Mouse (Mus musculus) forebrain, postnatal 0 days (tissue): ENCODE measurements around the gene Snrpa1. TPM values are rescaled to one million over a fixed set of nuclear protein-coding genes. Genes with fewer than 3 reads are reported as not detected.

Experiments used
- ATAC-seq: fragments of 200-750 bp; cut with Nextera tagmentation; 2 replicates; pipeline ENCODE4 v1.8.0; 2017; ENCODE audit warnings: mild to moderate bottlenecking, moderate library complexity
- DNase-seq: peaks from one replicate; pipeline ENCODE4 v3.0.0-alpha.2; 2015
- H3K27ac ChIP-seq: fragments of 300-500 bp; sonication (generic); 2 replicates; pipeline ENCODE4 v1.5.1; 2014; ENCODE audit warnings: low read depth, mild to moderate bottlenecking, antibody characterized with exemption, low read length, moderate library complexity, mixed read lengths
- H3K27me3 ChIP-seq: fragments of 300-500 bp; sonication (generic); 2 replicates; pipeline ENCODE4 v1.6.1; 2014; ENCODE audit warnings: mild to moderate bottlenecking, low read length, mixed read lengths; ENCODE audit not compliant: insufficient read depth
- H3K36me3 ChIP-seq: fragments of 300-500 bp; sonication (generic); 2 replicates; pipeline ENCODE4 v1.6.1; 2014; ENCODE audit warnings: mild to moderate bottlenecking, moderate library complexity; ENCODE audit not compliant: insufficient read depth
- H3K4me1 ChIP-seq: fragments of 300-500 bp; sonication (generic); 2 replicates; pipeline ENCODE4 v1.6.1; 2014; ENCODE audit warnings: antibody characterized with exemption; ENCODE audit not compliant: insufficient read depth
- H3K4me2 ChIP-seq: fragments of 300-500 bp; sonication (generic); 2 replicates; pipeline ENCODE4 v1.6.1; 2014; ENCODE audit warnings: low read depth, mild to moderate bottlenecking, moderate library complexity
- H3K4me3 ChIP-seq: fragments of 300-500 bp; sonication (generic); 2 replicates; pipeline ENCODE4 v1.5.1; 2014; ENCODE audit warnings: low read depth, low read length, mixed read lengths
- H3K9ac ChIP-seq: fragments of 300-500 bp; sonication (generic); 2 replicates; pipeline ENCODE4 v1.6.1; 2014; ENCODE audit warnings: mild to moderate bottlenecking
- H3K9me3 ChIP-seq: fragments of 300-500 bp; sonication (generic); 2 replicates; pipeline ENCODE4 v1.6.1; 2016; ENCODE audit warnings: low read length
- CTCF ChIP-seq: sonication (generic); IDR thresholded peaks from 2 replicates; pipeline ENCODE4 v1.5.1; 2016; ENCODE audit warnings: antibody characterized with exemption, control low read depth, low read depth
- WGBS: fragments of 180-500 bp; shearing (Covaris S2); extraction: QIAGEN DNeasy Blood & Tissue Kit; methylation state at CpG from one replicate; pipeline ENCODE4 v1.1.7; 2014; 5-methylcytosine and 5-hydroxymethylcytosine counted together
- polyA plus RNA-seq: library from polyadenylated mRNA; unstranded; fragments of >200 nt; fragmentation: Nextera tagmentation; extraction: Ambion mirVana; gene quantifications from 2 replicates; pipeline ENCODE4 v1.2.1, GENCODE M21; 2015
- total RNA-seq: library from RNA; depleted of rRNA; stranded (reverse); fragments of >200 nt; gene quantifications from 2 replicates; pipeline ENCODE4 v1.2.3, GENCODE M21; 2014

The Snrpa1 gene
- total and polyA plus RNA-seq, 2 experiments from 2014 or later, result 45.6 to 135 TPM

GRCm38 (mm10) chr7:66106581-66107056, 47.8 kb downstream of the Snrpa1 start:
- WGBS, result 51% methylated on average over 7 of the region's 7 CpGs

DNA sequence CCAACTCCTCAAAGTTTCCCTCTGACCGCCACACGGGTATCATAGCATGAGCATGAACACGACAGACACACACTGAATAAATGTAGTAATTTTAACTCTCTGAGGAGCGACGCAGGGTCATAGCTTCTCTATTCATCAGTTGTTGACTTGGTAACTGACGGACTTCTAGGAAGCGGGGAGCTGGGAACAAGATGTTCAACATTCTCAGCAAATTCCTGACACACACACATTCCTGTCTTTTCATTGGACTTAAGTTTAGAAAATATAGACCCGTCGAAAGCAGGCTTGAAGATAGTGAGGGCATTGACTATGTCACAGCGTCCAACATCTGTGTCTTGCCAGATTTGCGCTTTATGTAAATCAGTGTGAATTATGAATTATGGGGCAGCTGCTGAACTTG, 48.4 kb downstream of the Snrpa1 start:
- H3K9me3 ChIP-seq, result no peaks in the 10 kb centered on the region
- DNase-seq, result no peak

More at GRCm38 (mm10) chr7:66106581-66107056, 47.8 kb downstream of the Snrpa1 start:
- no peak overlapping the region for H3K27ac ChIP-seq
- H3K4me1 ChIP-seq, result no peaks in the 10 kb centered on the region
- no peak overlapping the region for H3K4me3 ChIP-seq
- ATAC-seq, result no peak
- no peaks in the 10 kb centered on the region for H3K9me3 ChIP-seq
- H3K36me3 ChIP-seq, result no peaks in the 10 kb centered on the region
- no peak overlapping the region for H3K4me2 ChIP-seq
- no peak for TF ChIP-seq CTCF
- H3K9ac ChIP-seq, result no peak overlapping the region
- no peaks in the 10 kb centered on the region for H3K27me3 ChIP-seq
- DNase-seq, result no peak

GRCm38 (mm10) chr7:66107930-66108329, 49.1 kb downstream of the Snrpa1 start:
- Histone ChIP-seq H3K9me3 (no peaks in the 10 kb centered on the region), H3K36me3 (no peaks in the 10 kb centered on the region), H3K27me3 (no peaks in the 10 kb centered on the region), H3K9ac (no peak overlapping the region), H3K4me2 (no peak overlapping the region), H3K4me3 (no peak overlapping the region), H3K4me1 (peaks cover 6% of the 10 kb centered on the region; the same call in 1 of the 2 replicates), H3K27ac (no peak overlapping the region)
- no peak for ATAC-seq
- WGBS, result 7% methylated on average over 7 of the region's 7 CpGs
- peak; percentile 62 for TF ChIP-seq CTCF
- DNase-seq, result peak; percentile 40

More for the DNA sequence above, 48.4 kb downstream of the Snrpa1 start:
- TF ChIP-seq CTCF, result no peak
- ATAC-seq, result no peak
- 79% methylated on average over 11 of the region's 11 CpGs for WGBS
- H3K4me3 ChIP-seq, result no peak overlapping the region
- H3K4me2 ChIP-seq, result no peak overlapping the region
- H3K36me3 ChIP-seq, result no peaks in the 10 kb centered on the region
- no peaks in the 10 kb centered on the region for H3K27me3 ChIP-seq
- H3K27ac ChIP-seq, result no peak overlapping the region
- no peak overlapping the region for H3K9ac ChIP-seq
- peaks cover 3% of the 10 kb centered on the region; the same call in 1 of the 2 replicates for H3K4me1 ChIP-seq

GRCm38 (mm10) chr7:66108961-66109854, 50.4 kb downstream of the Snrpa1 start, which contains the start of gene Chsy1:
TSS of gene Chsy1 (plus strand) at chr7:66109515.
- peak within 1 kb of the TSS; percentile 87 for H3K9ac ChIP-seq
- TF ChIP-seq CTCF, result peak; percentile 32
- peak; percentile 95 for DNase-seq
- H3K27me3 ChIP-seq, result no peaks in the 10 kb centered on the region
- H3K9me3 ChIP-seq, result no peaks in the 10 kb centered on the region
- no peaks in the 10 kb centered on the region for H3K36me3 ChIP-seq
- H3K27ac ChIP-seq, result peak within 1 kb of the TSS; percentile 93
- peak within 1 kb of the TSS; percentile 97 for H3K4me2 ChIP-seq
- peaks cover 6% of the 10 kb centered on the region; the same call in 1 of the 2 replicates for H3K4me1 ChIP-seq
- 2% methylated on average over 81 of the region's 123 CpGs for WGBS
- ATAC-seq, result peak; percentile 93
- peak within 1 kb of the TSS; percentile 82 for H3K4me3 ChIP-seq

- WGBS, result 2% methylated on average over 51 of the region's 77 CpGs
- Histone ChIP-seq H3K9me3 (no peaks in the 10 kb centered on the region), H3K9ac (peak overlapping the region; percentile 87), H3K36me3 (no peaks in the 10 kb centered on the region), H3K27me3 (no peaks in the 10 kb centered on the region), H3K4me1 (peaks cover 8% of the 10 kb centered on the region; the same call in 1 of the 2 replicates), H3K4me3 (peak overlapping the region; percentile 82), H3K4me2 (peak overlapping the region; percentile 97), H3K27ac (peak overlapping the region; percentile 93)
- peak; percentile 34 for DNase-seq
- ATAC-seq, result peak; percentile 23
- TF ChIP-seq CTCF, result no peak
Observed at GRCm38 (mm10) chr7:66109855-66110635, 51.2 kb downstream of the Snrpa1 start.

- 2% methylated on average over 10 of the region's 10 CpGs for WGBS
- no peaks in the 10 kb centered on the region for H3K27me3 ChIP-seq
- peak overlapping the region; percentile 93 for H3K27ac ChIP-seq
- H3K36me3 ChIP-seq, result no peaks in the 10 kb centered on the region
- ATAC-seq (no peak), DNase-seq (peak; percentile 47)
- no peaks in the 10 kb centered on the region for H3K9me3 ChIP-seq
- peaks cover 8% of the 10 kb centered on the region; the same call in 1 of the 2 replicates for H3K4me1 ChIP-seq
- H3K4me2 ChIP-seq, result peak overlapping the region; percentile 97
- no peak for TF ChIP-seq CTCF
- H3K4me3 ChIP-seq, result peak overlapping the region; percentile 82
- peak overlapping the region; percentile 87 for H3K9ac ChIP-seq
Observed at GRCm38 (mm10) chr7:66110636-66111112, 51.9 kb downstream of the Snrpa1 start.
